Mouse (Mus musculus) testis, adult 2 months (tissue): Measurements from ENCODE around the gene Ripor1.

Experiments used
- CTCF ChIP-seq: fragments of 200-500 bp; IDR thresholded peaks from 2 replicates; pipeline ENCODE4 v1.5.1; 2012; ENCODE audit warnings: low read depth, mild to moderate bottlenecking, inconsistent platforms, low read length, moderate library complexity; ENCODE audit not compliant: control insufficient read depth, insufficient read depth, insufficient replicate concordance
- POLR2A ChIP-seq: fragments of 200-500 bp; IDR thresholded peaks from 2 replicates; pipeline ENCODE4 v1.6.1; 2012; ENCODE audit warnings: low read depth, mild to moderate bottlenecking, inconsistent platforms, low read length, moderate library complexity; ENCODE audit not compliant: control insufficient read depth

DNA sequence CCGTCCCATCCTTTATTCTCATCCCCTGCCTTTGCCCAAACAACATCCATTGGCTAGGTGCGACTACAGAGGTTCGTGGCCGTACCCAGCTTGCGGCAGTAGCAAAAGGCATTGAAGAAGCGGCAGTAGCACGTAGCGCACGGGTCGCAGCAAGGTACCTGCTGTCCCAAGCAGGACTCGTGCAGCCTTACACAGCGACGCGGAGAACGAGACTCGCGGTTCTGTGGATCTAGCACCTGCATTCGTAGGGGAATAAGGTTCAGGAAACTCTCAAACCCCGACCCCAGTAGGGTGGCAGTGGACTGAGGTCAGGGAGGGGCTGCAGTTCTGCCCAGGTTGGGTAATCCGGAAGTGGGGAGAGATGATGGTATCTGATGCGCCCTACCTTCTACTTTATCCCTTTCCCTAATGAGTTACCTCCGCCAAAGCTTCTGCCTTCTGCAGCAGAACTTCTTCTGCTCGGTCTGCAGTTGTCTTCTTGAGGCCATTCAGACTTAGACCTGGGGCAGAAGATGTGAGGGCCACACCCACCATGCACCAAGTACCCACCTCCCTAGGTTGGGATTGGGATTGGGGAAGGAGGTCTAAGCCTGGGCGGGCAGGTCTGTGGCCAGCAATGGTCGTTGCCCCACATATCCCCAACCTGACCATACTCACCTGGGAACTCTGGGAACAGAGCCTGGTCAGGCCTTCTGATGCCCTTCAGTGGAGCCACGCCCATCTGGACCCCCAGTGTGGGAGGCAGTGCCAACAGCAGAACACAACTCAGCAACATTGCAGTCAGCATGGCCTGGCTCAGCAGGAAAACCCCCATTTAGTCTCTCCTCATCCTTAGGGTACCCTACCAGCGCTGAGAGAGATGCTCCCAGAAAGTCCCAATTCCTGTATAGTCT is 38.1 kb upstream of the Ripor1 start:
- TF ChIP-seq CTCF (no peak), POLR2A (no peak)
